Mouse (Mus musculus) stomach, embryonic 16.5 days (tissue): ENCODE measurements around the gene Prkacb. TPM values are rescaled to one million over a fixed set of nuclear protein-coding genes. Genes with fewer than 3 reads are reported as not detected.

Experiments used
- ATAC-seq: fragments of 200-750 bp; cut with Nextera tagmentation; 2 replicates; pipeline ENCODE4 v1.8.0; 2017; ENCODE audit warnings: moderate number of reproducible peaks, moderate TSS enrichment; ENCODE audit not compliant: insufficient read depth, low FRiP score
- H3K27ac ChIP-seq: fragments of 300-500 bp; sonication (generic); 2 replicates; pipeline ENCODE4 v1.5.1; 2014; ENCODE audit warnings: low read length
- H3K27me3 ChIP-seq: fragments of 300-500 bp; sonication (generic); 2 replicates; pipeline ENCODE4 v1.6.1; 2014; ENCODE audit warnings: low read length, control low read depth, mixed read lengths; ENCODE audit not compliant: control insufficient read depth, insufficient read depth
- H3K36me3 ChIP-seq: fragments of 300-500 bp; sonication (generic); 2 replicates; pipeline ENCODE4 v1.6.1; 2014; ENCODE audit warnings: low read length; ENCODE audit not compliant: control insufficient read depth, insufficient read depth
- H3K4me1 ChIP-seq: fragments of 300-500 bp; sonication (generic); 2 replicates; pipeline ENCODE4 v1.6.1; 2014; ENCODE audit warnings: low read length, control low read depth, mixed read lengths; ENCODE audit not compliant: control insufficient read depth, insufficient read depth
- H3K4me2 ChIP-seq: fragments of 300-500 bp; sonication (generic); 2 replicates; pipeline ENCODE4 v1.6.1; 2014; ENCODE audit warnings: low read depth, low read length, mixed read lengths
- H3K4me3 ChIP-seq: fragments of 300-500 bp; sonication (generic); replicated peaks from 2 replicates; pipeline ENCODE4 v1.5.1; 2014; ENCODE audit warnings: mild to moderate bottlenecking, low read length
- H3K9ac ChIP-seq: fragments of 300-500 bp; sonication (generic); 2 replicates; pipeline ENCODE4 v1.6.1; 2014; ENCODE audit warnings: low read length
- H3K9me3 ChIP-seq: fragments of 300-500 bp; sonication (generic); replicated peaks from 2 replicates; pipeline ENCODE4 v1.6.1; 2016; ENCODE audit warnings: low read length, control low read depth; ENCODE audit not compliant: control insufficient read depth
- WGBS: fragments of 180-500 bp; shearing (Covaris S2); extraction: QIAGEN DNeasy Blood & Tissue Kit; methylation state at CpG from one replicate; pipeline ENCODE4 v1.1.7; 2014; 5-methylcytosine and 5-hydroxymethylcytosine counted together
- polyA plus RNA-seq: library from polyadenylated mRNA; unstranded; fragments of >200 nt; fragmentation: Nextera tagmentation; extraction: Ambion mirVana; gene quantifications from 2 replicates; pipeline ENCODE4 v1.2.1, GENCODE M21; 2015

Prkacb gene
- polyA plus RNA-seq, 1 experiment from 2014 or later: 54.5 TPM

DNA sequence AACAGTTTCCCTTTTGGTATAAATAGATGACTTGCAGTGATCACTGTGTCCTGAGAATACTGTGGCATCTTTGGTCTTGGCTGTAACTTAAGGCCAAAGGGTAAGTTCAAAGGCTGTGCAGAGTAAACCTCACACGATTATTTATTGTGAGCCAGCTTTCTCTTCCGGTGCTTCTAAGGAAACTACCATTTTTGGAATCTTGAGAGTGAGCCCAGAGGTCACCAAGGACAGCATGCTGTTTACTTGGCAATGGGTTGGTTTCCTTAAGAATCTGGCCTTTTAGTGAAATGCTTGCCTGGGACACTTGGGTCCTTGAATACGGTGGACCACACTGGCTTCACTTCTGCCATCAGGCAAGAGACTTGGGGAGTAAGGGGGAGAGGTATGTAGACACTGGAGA lies 30.0 kb upstream of the Prkacb start:
- Histone ChIP-seq H3K4me2 (no peak overlapping the region), H3K4me3 (no peak overlapping the region), H3K4me1 (no peaks in the 10 kb centered on the region), H3K9me3 (no peaks in the 10 kb centered on the region), H3K27ac (no peak overlapping the region), H3K27me3 (no peaks in the 10 kb centered on the region), H3K36me3 (no peaks in the 10 kb centered on the region), H3K9ac (no peak overlapping the region)
- WGBS: 37% methylated on average over 3 of the region's 3 CpGs
- no peak for ATAC-seq

DNA sequence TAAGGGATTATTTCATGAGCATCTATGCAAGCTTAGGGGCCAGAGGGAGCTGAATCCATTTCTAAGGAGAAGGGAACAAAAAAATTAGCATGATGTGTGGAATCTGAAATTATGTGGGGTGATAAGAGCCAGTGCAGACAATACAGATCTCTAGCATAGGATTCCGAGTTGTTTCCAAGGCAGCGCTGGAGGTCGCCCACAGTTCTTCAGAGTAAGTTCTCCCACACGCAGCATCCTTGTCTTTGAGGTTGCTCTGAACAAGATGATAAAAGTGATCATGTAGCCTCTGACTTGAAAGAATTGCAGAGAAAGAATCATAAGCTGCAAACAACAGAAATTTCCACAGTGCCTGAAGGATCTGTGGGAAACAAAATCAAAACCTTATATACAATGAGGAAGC lies 7.9 kb upstream of the Prkacb start:
- Histone ChIP-seq H3K9me3 (no peaks in the 10 kb centered on the region), H3K4me1 (no peaks in the 10 kb centered on the region), H3K9ac (no peak overlapping the region), H3K27ac (no peak overlapping the region), H3K4me3 (no peak overlapping the region), H3K27me3 (no peaks in the 10 kb centered on the region), H3K36me3 (no peaks in the 10 kb centered on the region), H3K4me2 (no peak overlapping the region)
- WGBS: 86% methylated on average over 4 of the region's 4 CpGs
- no peak for ATAC-seq

DNA sequence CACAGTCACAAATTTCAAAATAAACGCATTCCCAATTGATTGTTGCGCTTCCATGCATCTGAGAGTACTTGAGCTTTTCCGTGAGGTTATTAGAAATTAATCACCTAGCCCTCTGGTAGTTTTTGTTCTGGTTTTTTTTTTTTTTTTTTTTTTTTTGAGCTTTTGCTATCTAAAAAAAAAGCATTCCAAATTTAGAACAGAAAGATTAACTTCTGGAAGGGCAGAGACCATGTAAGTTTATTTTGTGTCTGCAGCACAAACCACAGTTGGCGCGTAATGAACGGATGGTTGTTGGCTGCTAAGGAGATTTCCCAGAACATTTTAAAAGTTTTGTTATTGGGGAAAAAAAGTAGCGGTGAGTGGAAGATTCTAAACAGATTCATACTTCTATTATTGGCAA lies 834 bp upstream of the Prkacb start:
- peak overlapping the region; percentile 92; the same call in 1 of the 2 replicates for H3K27ac ChIP-seq
- H3K27me3 ChIP-seq: no peaks in the 10 kb centered on the region
- no peak for ATAC-seq
- peak overlapping the region; percentile 93 for H3K4me3 ChIP-seq
- peaks cover 7% of the 10 kb centered on the region; the same call in 1 of the 2 replicates for H3K4me1 ChIP-seq
- H3K9me3 ChIP-seq: no peaks in the 10 kb centered on the region
- H3K9ac ChIP-seq: peak overlapping the region; percentile 95
- WGBS: 43% methylated on average over 7 of the region's 7 CpGs
- peak overlapping the region; percentile 64 for H3K4me2 ChIP-seq
- H3K36me3 ChIP-seq: no peaks in the 10 kb centered on the region

DNA sequence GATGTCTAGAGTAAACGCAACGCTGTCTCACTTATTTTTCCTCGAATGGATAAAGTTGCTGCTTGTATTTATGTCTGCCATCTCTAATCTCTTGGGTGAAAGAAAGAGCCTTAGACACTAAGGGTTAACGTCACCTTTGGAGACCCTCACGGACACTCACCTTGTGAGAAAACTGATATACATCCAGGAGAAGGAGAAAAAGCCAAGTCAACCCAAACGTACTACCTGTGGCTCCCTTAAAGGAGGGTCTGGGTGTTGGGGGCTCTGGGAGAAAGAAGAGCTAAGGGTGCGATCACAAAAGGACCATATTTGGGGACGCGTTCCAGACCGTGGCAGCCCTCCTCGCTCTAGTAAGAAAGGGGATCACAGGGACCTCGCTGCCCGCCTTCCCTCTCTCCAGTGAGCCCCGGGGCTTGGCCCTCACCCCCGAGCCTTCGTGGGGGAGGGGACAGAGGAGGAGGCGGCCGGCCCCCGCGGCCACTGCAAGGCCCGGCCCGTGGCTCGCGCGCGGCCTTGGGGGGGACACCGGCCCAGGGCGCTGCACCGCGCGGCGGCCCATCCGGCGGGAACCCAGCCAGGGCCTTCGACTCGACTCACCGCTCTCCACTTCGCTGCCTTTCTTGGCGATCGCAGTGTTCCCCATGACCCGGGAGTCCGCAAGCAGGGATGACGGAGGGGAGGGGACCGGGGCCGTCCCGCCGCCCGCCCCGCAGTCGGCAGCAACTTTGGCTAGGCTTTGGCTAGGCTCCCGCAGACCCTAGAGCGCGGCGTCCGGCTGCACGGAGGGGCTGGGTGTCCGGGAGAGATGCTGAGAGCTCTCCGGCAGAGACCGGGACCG lies 530 bp downstream of the Prkacb start:
- no peaks in the 10 kb centered on the region for H3K27me3 ChIP-seq
- ATAC-seq: peak; percentile 77
- peak overlapping the region; percentile 93 for H3K4me3 ChIP-seq
- under 1% methylated on average over 59 of the region's 60 CpGs for WGBS
- peaks cover 7% of the 10 kb centered on the region; the same call in 1 of the 2 replicates for H3K4me1 ChIP-seq
- H3K9me3 ChIP-seq: no peaks in the 10 kb centered on the region
- H3K27ac ChIP-seq: peak overlapping the region; percentile 92
- H3K4me2 ChIP-seq: peak overlapping the region; percentile 64
- no peaks in the 10 kb centered on the region for H3K36me3 ChIP-seq
- H3K9ac ChIP-seq: peak overlapping the region; percentile 95

DNA sequence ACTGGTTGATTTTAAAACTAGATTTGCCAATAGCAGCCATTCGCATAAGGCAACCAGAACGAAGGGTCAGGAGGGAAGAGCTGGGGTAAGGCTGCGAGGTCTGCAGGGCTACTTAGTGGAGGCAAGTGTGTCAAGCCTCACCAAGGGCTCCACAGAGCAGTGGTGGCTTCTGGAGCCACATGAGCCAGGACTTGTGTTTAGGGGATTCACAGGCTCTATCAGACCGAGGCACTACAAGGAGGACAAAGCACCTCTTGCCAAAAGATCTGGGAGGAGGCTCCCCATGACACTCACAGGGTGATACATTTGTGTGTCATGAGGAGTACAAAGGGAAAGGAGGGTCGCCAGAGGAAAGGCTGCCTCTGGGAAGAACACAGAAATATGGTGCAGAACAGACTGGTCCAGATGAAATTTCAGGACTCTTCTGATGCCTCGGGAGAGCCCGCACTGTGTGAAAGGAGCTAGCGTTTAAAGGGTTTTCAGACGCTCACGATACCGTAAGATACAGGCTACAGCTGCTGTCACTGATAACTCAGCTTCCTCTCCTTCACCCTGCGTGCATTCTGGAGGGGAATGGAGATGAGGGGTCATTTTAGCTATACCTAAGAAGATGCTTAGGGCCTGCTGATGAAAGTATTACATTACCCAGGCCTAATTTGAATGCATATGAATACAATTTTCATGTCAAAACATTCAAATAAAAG lies 19.1 kb downstream of the Prkacb start:
- Histone ChIP-seq H3K27ac (no peak overlapping the region), H3K4me1 (no peaks in the 10 kb centered on the region), H3K36me3 (no peaks in the 10 kb centered on the region), H3K27me3 (no peaks in the 10 kb centered on the region), H3K4me3 (no peak overlapping the region), H3K9me3 (no peaks in the 10 kb centered on the region), H3K9ac (no peak overlapping the region), H3K4me2 (no peak overlapping the region)
- WGBS: 86% methylated on average over 12 of the region's 12 CpGs
- ATAC-seq: no peak

DNA sequence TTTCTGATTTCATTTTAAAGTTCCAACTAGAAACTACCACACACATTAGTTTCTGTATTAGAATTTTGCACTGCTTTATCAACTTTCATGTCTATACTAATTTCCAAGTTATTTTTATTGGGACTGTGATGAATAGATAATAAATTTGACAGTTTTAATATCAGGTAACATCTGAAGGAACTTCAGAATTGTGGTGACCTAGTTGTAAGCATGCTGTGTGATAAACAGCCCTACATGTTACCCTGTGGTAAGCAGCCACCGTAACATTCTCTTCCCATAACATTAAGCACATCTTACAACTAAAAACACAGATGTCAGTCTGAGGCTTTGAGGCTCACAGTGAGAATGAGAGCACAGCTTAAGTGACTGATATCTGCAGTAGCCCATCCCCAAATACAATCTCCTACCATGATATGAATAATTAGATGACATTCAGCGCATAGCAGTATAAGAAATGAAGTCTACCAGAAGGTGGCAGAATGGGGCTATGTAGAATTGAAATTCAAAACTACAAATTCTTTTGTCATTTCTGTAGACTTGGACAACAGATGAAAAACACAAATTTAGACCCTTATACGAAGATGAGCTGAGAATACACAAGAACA lies 20.5 kb downstream of the Prkacb start:
- Histone ChIP-seq H3K9ac (no peak overlapping the region), H3K4me2 (no peak overlapping the region), H3K36me3 (no peaks in the 10 kb centered on the region), H3K27me3 (no peaks in the 10 kb centered on the region), H3K9me3 (no peaks in the 10 kb centered on the region), H3K27ac (no peak overlapping the region), H3K4me3 (no peak overlapping the region), H3K4me1 (no peaks in the 10 kb centered on the region)
- no peak for ATAC-seq
- 81% methylated on average over 3 of the region's 3 CpGs for WGBS

DNA sequence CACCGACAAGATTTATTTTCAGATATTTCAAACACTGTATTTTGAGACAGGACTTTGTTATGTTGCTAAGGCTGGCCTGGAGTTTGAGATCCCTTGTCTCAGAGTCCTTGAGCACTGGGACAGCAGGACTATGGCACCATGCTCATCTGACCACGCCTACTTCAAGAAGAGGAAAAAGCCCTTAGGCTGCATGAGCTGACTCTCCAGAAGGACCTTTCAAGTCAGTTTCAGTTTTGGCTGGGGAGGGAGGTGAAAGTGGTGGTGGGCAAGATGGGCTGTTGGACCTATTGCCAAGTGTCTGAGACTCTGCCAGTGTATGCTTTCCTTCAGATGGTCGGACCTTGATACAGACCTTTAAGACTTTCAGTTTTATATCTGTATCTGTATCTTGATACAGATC lies 28.6 kb downstream of the Prkacb start:
- Histone ChIP-seq H3K9ac (no peak overlapping the region), H3K4me3 (no peak overlapping the region), H3K36me3 (no peaks in the 10 kb centered on the region), H3K4me1 (0 out of 2 replicates have a peak, but pooled peaks cover 2% of the 10 kb centered on the region), H3K27ac (no peak overlapping the region), H3K9me3 (no peaks in the 10 kb centered on the region), H3K27me3 (no peaks in the 10 kb centered on the region), H3K4me2 (no peak overlapping the region)
- no peak for ATAC-seq
- 82% methylated on average over 3 of the region's 3 CpGs for WGBS

DNA sequence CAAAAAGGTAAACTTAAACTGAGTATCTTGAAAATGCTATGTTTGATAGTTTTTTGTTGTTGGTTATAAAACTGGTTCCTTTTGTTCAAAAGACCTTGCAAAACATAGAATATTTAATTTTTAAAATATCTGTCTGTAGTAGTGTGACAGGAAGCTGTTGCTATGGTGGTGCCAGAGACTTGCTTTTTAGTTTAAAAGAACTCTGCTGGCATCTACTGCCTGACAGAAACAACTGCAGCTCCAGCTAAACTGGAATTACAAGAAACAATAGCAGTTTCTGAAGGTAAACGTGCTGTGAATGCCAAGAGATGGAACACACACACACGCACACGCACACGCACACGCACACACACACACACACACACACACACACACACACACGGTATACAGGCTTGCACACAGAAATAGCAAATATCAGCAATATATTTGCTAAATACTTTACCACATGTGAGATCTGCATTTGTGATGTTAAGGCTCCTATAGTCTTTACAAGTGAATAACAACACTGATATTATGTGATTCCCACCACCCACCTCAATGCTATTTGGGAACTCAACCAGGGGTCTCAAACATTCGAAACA lies 29.1 kb downstream of the Prkacb start:
- no peak for ATAC-seq
- Histone ChIP-seq H3K4me1 (0 out of 2 replicates have a peak, but pooled peaks cover 2% of the 10 kb centered on the region), H3K9ac (no peak overlapping the region), H3K4me2 (no peak overlapping the region), H3K36me3 (no peaks in the 10 kb centered on the region), H3K27ac (no peak overlapping the region), H3K9me3 (no peaks in the 10 kb centered on the region), H3K27me3 (no peaks in the 10 kb centered on the region), H3K4me3 (no peak overlapping the region)
- 66% methylated on average over 7 of the region's 7 CpGs for WGBS
